Comparison of ENCODE assay signal across 10 mouse cellular contexts in the genomic region with DNA sequence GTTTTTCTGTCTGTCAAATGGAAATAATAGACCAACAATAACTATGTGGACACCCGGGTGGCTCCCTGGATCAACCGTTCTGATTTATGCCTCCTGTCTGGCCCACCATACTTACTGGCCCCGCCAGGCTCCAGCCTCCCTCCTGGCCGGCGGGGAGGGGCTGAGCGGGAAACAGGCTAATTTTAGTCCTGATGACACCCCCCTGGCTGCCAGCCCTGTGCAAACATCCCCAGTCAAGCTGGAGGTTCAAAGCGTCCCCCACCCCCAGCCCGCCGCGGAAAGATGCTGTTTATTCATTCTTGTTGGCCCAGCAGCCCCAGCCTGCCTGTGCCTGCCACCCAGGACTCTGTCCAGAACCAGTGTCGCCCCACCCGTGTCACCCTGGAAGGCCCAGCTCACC. TPM values are rescaled to one million over a fixed set of nuclear protein-coding genes. Genes with fewer than 3 reads are reported as not detected.
A peak's percentile ranks its signal among the peaks of the same experiment; 100 is the strongest.
DNase-seq lines count a peak whose midpoint lies in the region; ATAC-seq and TF ChIP-seq lines count a peak whose summit lies in the region.
"Had no signal": no experiment of that assay in that cellular context is flagged by ENCODE, and none has a peak within 500 bp of the region (broad histone marks: within the 10 kb centered on the region; RNA-seq: fewer than 3 reads in every experiment).

No protein-coding gene starts in this region.

- H3K36me3 ChIP-seq in kidney, adult 2 months (ENCODE audit: control insufficient read depth, insufficient read depth, low read length): no peaks in the 10 kb centered on the region
- peaks cover 2% of the 10 kb centered on the region; the same call in 1 of the 2 replicates for H3K36me3 ChIP-seq in kidney, embryonic 16.5 days (ENCODE audit: insufficient read depth, low read length)
- H3K36me3 ChIP-seq in heart, postnatal 0 days (replicated peaks; ENCODE audit: control insufficient read depth, insufficient read depth, low read length): peaks cover 9% of the 10 kb centered on the region
- H3K36me3 ChIP-seq in liver, embryonic 14.5 days (replicated peaks; ENCODE audit: control insufficient read depth, insufficient read depth, low read depth): no peaks in the 10 kb centered on the region

- no peak overlapping the region for H3K9ac ChIP-seq in kidney, embryonic 16.5 days (replicated peaks; ENCODE audit: low read length)
- no peak overlapping the region for H3K9ac ChIP-seq in heart, postnatal 0 days (replicated peaks; ENCODE audit: low read depth, low read length)
- H3K9ac ChIP-seq in liver, embryonic 14.5 days (replicated peaks): peak overlapping the region; percentile 31; the same call in 1 of the 2 replicates

- no peak for TF ChIP-seq CTCF in kidney, adult 2 months (conservative IDR thresholded peaks at IDR 0.05; ENCODE audit: insufficient read depth, insufficient read length, low read depth, low read length)
- no peak for TF ChIP-seq CTCF in heart, postnatal 0 days (IDR thresholded peaks at IDR 0.05; ENCODE audit: low read depth)
- no peak for TF ChIP-seq CTCF in liver, embryonic 14.5 days (IDR thresholded peaks at IDR 0.05; ENCODE audit: low read depth)

- ATAC-seq in kidney, embryonic 16.5 days (ENCODE audit: low FRiP score, low TSS enrichment): no peak
- peak; percentile 66 for ATAC-seq in heart, postnatal 0 days (ENCODE audit: insufficient read depth, low read depth)
- ATAC-seq in liver, embryonic 14.5 days (ENCODE audit: insufficient read depth): 0 out of 2 replicates have a peak, but pooled peaks have one; percentile 14

- no peaks in the 10 kb centered on the region for H3K4me1 ChIP-seq in kidney, adult 2 months (ENCODE audit: control insufficient read depth, insufficient read depth, low read length)
- H3K4me1 ChIP-seq in kidney, embryonic 16.5 days (ENCODE audit: insufficient read depth, low read length): peaks cover 26% of the 10 kb centered on the region
- peaks cover 18% of the 10 kb centered on the region for H3K4me1 ChIP-seq in heart, postnatal 0 days (ENCODE audit: control insufficient read depth, insufficient read depth)
- peaks cover 8 to 9% of the 10 kb centered on the region in 2 experiments for H3K4me1 ChIP-seq in liver, embryonic 14.5 days (replicated peaks; ENCODE audit: control insufficient read depth in 2 of 2, insufficient read depth in 2 of 2, low read length in 1 of 2)

- H3K9me3 ChIP-seq in kidney, embryonic 16.5 days (ENCODE audit: low read length): peaks cover 4% of the 10 kb centered on the region; the same call in 1 of the 2 replicates
- H3K9me3 ChIP-seq in heart, postnatal 0 days (replicated peaks; ENCODE audit: control insufficient read depth, low read length): no peaks in the 10 kb centered on the region
- no peaks in the 10 kb centered on the region for H3K9me3 ChIP-seq in liver, embryonic 14.5 days (ENCODE audit: control insufficient read depth, low read length)

- no peak for TF ChIP-seq EP300 in heart, postnatal 0 days (IDR thresholded peaks at IDR 0.05; ENCODE audit: low read depth)
- TF ChIP-seq EP300 in liver, embryonic 14.5 days (IDR thresholded peaks at IDR 0.05; ENCODE audit: low read depth): no peak

- peak; percentile 39 for DNase-seq in kidney, adult 2 months
- peak; percentile 60 for DNase-seq in NIH3T3 (ENCODE audit: low read depth)
- DNase-seq in heart, postnatal 0 days (ENCODE audit: low spot score): peak; percentile 39
- DNase-seq in liver, embryonic 14.5 days (ENCODE audit: low read depth in 3 of 3, low spot score in 3 of 3): no peak
- no peak for DNase-seq in left cerebral cortex, adult 18-20 months (ENCODE audit: low spot score in 2 of 2)
- no peak for DNase-seq in cerebellum, adult 9-11 months
- DNase-seq in T-cell, adult 2 months (ENCODE audit: low spot score): no peak
- DNase-seq: layer of hippocampus, adult 9-11 months had no signal

- TF ChIP-seq POLR2A in kidney, adult 2 months (IDR thresholded peaks at IDR 0.05; ENCODE audit: low read depth, low read length): no peak

- H3K27me3 ChIP-seq in kidney, adult 2 months (replicated peaks; ENCODE audit: control insufficient read depth, insufficient read depth, low read length): no peaks in the 10 kb centered on the region
- no peaks in the 10 kb centered on the region for H3K27me3 ChIP-seq in kidney, embryonic 16.5 days (ENCODE audit: insufficient read depth, low read length)
- no peaks in the 10 kb centered on the region for H3K27me3 ChIP-seq in heart, postnatal 0 days (ENCODE audit: control insufficient read depth, insufficient read depth, low read length)
- no peaks in the 10 kb centered on the region; the same call in none of the 2 replicates for H3K27me3 ChIP-seq in liver, embryonic 14.5 days (ENCODE audit: control insufficient read depth, insufficient read depth, low read length)

- H3K4me3 ChIP-seq in kidney, adult 2 months (ENCODE audit: insufficient read depth, low read depth, low read length): no peak overlapping the region
- H3K4me3 ChIP-seq in kidney, embryonic 16.5 days (ENCODE audit: low read length): no peak overlapping the region
- H3K4me3 ChIP-seq in heart, postnatal 0 days (ENCODE audit: low read depth, low read length): no peak overlapping the region
- no peak overlapping the region for H3K4me3 ChIP-seq in liver, embryonic 14.5 days (ENCODE audit: insufficient read depth in 1 of 2, low read depth in 2 of 2, low read length in 2 of 2)

- 14% methylated on average over 12 of the region's 12 CpGs for WGBS in kidney, adult 2 months
- 9% methylated on average over 12 of the region's 12 CpGs for WGBS in kidney, embryonic 16.5 days
- 8% methylated on average over 12 of the region's 12 CpGs for WGBS in heart, postnatal 0 days
- WGBS in liver, embryonic 14.5 days (ENCODE audit: insufficient replicate concordance): 17% methylated on average over 12 of the region's 12 CpGs

- H3K4me2 ChIP-seq in kidney, embryonic 16.5 days (replicated peaks; ENCODE audit: low read depth, low read length): no peak overlapping the region
- H3K4me2 ChIP-seq in heart, postnatal 0 days (ENCODE audit: low read depth, low read length): peak overlapping the region; percentile 22; the same call in 1 of the 2 replicates
- H3K4me2 ChIP-seq in liver, embryonic 14.5 days (ENCODE audit: low read depth): peak overlapping the region; percentile 23; the same call in 1 of the 2 replicates
- H3K4me2 ChIP-seq: midbrain, embryonic 11.5 days had no signal

- H3K27ac ChIP-seq in kidney, adult 2 months (ENCODE audit: insufficient read depth, low read depth, low read length): no peak overlapping the region
- H3K27ac ChIP-seq in kidney, embryonic 16.5 days (ENCODE audit: low read length): no peak overlapping the region
- H3K27ac ChIP-seq in heart, postnatal 0 days (ENCODE audit: low read depth): peak overlapping the region; percentile 49
- no peak overlapping the region for H3K27ac ChIP-seq in liver, embryonic 14.5 days

RNA-seq across cellular contexts. Expression of a gene that starts 10.3 kb away (rescaled TPM):
- polyA plus RNA-seq in kidney, adult 2 months (2012; rRNA removed): 32.8 and 33.0 TPM in 2 replicates
- 22.4 and 23.2 TPM in 2 replicates for polyA plus RNA-seq in kidney, embryonic 16.5 days (2015; fragmentation: Nextera tagmentation; extraction: Ambion mirVana)
- total RNA-seq in heart, postnatal 0 days (2014; rRNA removed; ENCODE audit: low replicate concordance): 15.1 and 16.3 TPM in 2 replicates
- 10.7 and 11.0 TPM in 2 replicates for polyA plus RNA-seq in heart, postnatal 0 days (2015; fragmentation: Nextera tagmentation; extraction: Ambion mirVana)
- polyA plus RNA-seq in liver, embryonic 14.5 days (2012; rRNA removed): 2.8 and 3.3 TPM in 2 replicates
- 3.1 and 3.2 TPM in 2 replicates for polyA plus RNA-seq in liver, embryonic 14.5 days (2014; fragmentation: Nextera tagmentation; extraction: Ambion mirVana)
- 10 to 100 TPM in 1 of 2 experiments, 1 to 10 TPM in 1; 9.6 to 13.5 TPM for total RNA-seq in left cerebral cortex, adult 18-20 months (2021)

RNA-seq across cellular contexts. Expression of a gene that starts 10.6 kb away (rescaled TPM):
- polyA plus RNA-seq in kidney, adult 2 months (2012; rRNA removed): 897 and 907 TPM in 2 replicates
- 479 and 501 TPM in 2 replicates for polyA plus RNA-seq in kidney, embryonic 16.5 days (2015; fragmentation: Nextera tagmentation; extraction: Ambion mirVana)
- total RNA-seq in heart, postnatal 0 days (2014; rRNA removed; ENCODE audit: low replicate concordance): 892 and 948 TPM in 2 replicates
- 1,914 and 1,978 TPM in 2 replicates for polyA plus RNA-seq in heart, postnatal 0 days (2015; fragmentation: Nextera tagmentation; extraction: Ambion mirVana)
- polyA plus RNA-seq in liver, embryonic 14.5 days (2012; rRNA removed): 119 and 215 TPM in 2 replicates
- 276 and 284 TPM in 2 replicates for polyA plus RNA-seq in liver, embryonic 14.5 days (2014; fragmentation: Nextera tagmentation; extraction: Ambion mirVana)
- 100 to 1,000 TPM; 218 to 234 TPM for total RNA-seq in left cerebral cortex, adult 18-20 months (2021)

RNA-seq across cellular contexts. Expression of a gene that starts 29.2 kb away (rescaled TPM):
- 19.2 and 27.1 TPM in 2 replicates for polyA plus RNA-seq in kidney, adult 2 months (2012; rRNA removed)
- 5.4 and 5.8 TPM in 2 replicates for polyA plus RNA-seq in kidney, embryonic 16.5 days (2015; fragmentation: Nextera tagmentation; extraction: Ambion mirVana)
- total RNA-seq in heart, postnatal 0 days (2014; rRNA removed; ENCODE audit: low replicate concordance): 83.1 and 104 TPM in 2 replicates
- polyA plus RNA-seq in heart, postnatal 0 days (2015; fragmentation: Nextera tagmentation; extraction: Ambion mirVana): 33.9 and 35.5 TPM in 2 replicates
- polyA plus RNA-seq in liver, embryonic 14.5 days (2012; rRNA removed): 1.0 and 1.6 TPM in 2 replicates
- 1.7 and 1.9 TPM in 2 replicates for polyA plus RNA-seq in liver, embryonic 14.5 days (2014; fragmentation: Nextera tagmentation; extraction: Ambion mirVana)
- 1 to 10 TPM; 3.4 to 4.7 TPM for total RNA-seq in left cerebral cortex, adult 18-20 months (2021)

RNA-seq across cellular contexts. Expression of a gene that starts 36.4 kb away (rescaled TPM):
- 43.6 and 55.2 TPM in 2 replicates for polyA plus RNA-seq in kidney, adult 2 months (2012; rRNA removed)
- polyA plus RNA-seq in kidney, embryonic 16.5 days (2015; fragmentation: Nextera tagmentation; extraction: Ambion mirVana): 55.4 and 59.7 TPM in 2 replicates
- total RNA-seq in heart, postnatal 0 days (2014; rRNA removed; ENCODE audit: low replicate concordance): 25.8 and 28.9 TPM in 2 replicates
- 21.1 and 23.0 TPM in 2 replicates for polyA plus RNA-seq in heart, postnatal 0 days (2015; fragmentation: Nextera tagmentation; extraction: Ambion mirVana)
- 18.1 and 19.3 TPM in 2 replicates for polyA plus RNA-seq in liver, embryonic 14.5 days (2012; rRNA removed)
- polyA plus RNA-seq in liver, embryonic 14.5 days (2014; fragmentation: Nextera tagmentation; extraction: Ambion mirVana): 9.5 and 10.8 TPM in 2 replicates
- 10 to 100 TPM; 61.8 to 63.0 TPM for total RNA-seq in left cerebral cortex, adult 18-20 months (2021)

RNA-seq across cellular contexts. Expression of a gene that starts 41.9 kb away (rescaled TPM):
- polyA plus RNA-seq in kidney, adult 2 months (2012; rRNA removed): 1.9 and 2.3 TPM in 2 replicates
- polyA plus RNA-seq in kidney, embryonic 16.5 days (2015; fragmentation: Nextera tagmentation; extraction: Ambion mirVana): 1.6 and 1.8 TPM in 2 replicates
- total RNA-seq in heart, postnatal 0 days (2014; rRNA removed; ENCODE audit: low replicate concordance): 0.62 TPM in 1 of 2 replicates, not detected in the other
- 0.49 and 0.67 TPM in 2 replicates for polyA plus RNA-seq in heart, postnatal 0 days (2015; fragmentation: Nextera tagmentation; extraction: Ambion mirVana)
- polyA plus RNA-seq in liver, embryonic 14.5 days (2012; rRNA removed): 1.2 and 1.3 TPM in 2 replicates
- polyA plus RNA-seq in liver, embryonic 14.5 days (2014; fragmentation: Nextera tagmentation; extraction: Ambion mirVana): 0.40 and 0.52 TPM in 2 replicates
- total RNA-seq in left cerebral cortex, adult 18-20 months (2021): 1 to 10 TPM in 1 of 2 experiments, under 1 TPM in 1; 0.88 to 1.1 TPM

Comparison
In these comparisons a context has a peak if more than half of its experiments do, and no peak if none do; other contexts are left out.
1. DNase-seq: peak in kidney, adult 2 months (single experiment), NIH3T3 (single experiment) and heart, postnatal 0 days (single experiment); none in liver, embryonic 14.5 days (0 of 3), left cerebral cortex, adult 18-20 months (0 of 2), cerebellum, adult 9-11 months (single experiment) and T-cell, adult 2 months (single experiment).